Mouse (Mus musculus) right cerebral cortex, postnatal 25 days (tissue): ENCODE results near the gene Kif1b.

Experiments
- DNase-seq: peaks from one replicate; pipeline ENCODE4 v3.0.0; 2022

Kif1b gene

DNA sequence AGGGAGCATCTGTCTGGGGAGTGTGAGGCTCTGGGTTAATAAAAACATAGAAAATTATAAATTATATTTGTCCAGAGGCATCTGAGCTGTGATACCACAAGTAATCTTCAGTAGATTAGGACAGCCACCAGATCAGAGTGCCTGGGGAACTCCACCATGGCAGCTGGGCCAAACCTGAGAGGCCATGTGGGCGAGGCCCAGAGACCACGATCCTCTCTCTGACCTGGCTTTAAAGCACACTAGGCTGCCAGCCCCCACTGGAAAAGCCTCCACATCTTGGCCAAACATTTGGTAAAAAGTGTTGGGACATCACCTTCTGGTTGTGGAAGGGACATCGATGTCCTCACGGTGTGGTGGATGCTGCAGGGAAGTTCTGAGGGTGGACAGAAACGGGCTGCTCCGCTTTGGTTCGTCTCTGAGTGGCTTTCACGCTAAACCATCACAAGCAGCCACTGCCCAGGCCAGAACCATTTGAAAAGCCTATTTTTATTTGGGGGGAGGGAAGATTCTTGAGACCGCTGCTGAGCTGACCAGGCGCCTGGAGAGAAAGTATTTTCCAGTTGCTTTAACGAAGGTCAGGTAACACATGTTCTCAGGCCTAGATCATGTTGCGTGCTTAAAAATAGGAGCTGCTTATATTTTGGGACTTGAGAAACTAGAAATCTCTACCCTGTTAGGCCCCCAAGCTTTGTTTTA is 6.2 kb upstream of the Kif1b start:
- DNase-seq = no peak

GRCm38 (mm10) chr4:149311996-149312395 is 4.5 kb upstream of the Kif1b start:
- DNase-seq = no peak

DNA sequence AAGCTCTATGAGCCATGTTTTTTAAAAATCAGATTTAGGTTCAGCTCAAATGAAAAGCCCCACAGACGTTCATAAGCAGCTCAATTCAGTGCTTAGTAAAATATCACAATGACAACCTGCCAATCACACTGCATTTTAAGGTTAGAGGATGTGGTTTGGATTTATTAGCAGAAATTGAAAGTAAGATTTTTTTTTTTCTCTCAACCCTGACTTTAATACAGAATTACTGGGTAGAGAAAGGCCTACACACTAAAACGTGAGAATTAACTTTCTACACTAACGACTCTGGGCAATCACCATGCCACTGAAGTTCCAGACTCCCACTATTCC is 963 bp upstream of the Kif1b start:
- no peak for DNase-seq

DNA sequence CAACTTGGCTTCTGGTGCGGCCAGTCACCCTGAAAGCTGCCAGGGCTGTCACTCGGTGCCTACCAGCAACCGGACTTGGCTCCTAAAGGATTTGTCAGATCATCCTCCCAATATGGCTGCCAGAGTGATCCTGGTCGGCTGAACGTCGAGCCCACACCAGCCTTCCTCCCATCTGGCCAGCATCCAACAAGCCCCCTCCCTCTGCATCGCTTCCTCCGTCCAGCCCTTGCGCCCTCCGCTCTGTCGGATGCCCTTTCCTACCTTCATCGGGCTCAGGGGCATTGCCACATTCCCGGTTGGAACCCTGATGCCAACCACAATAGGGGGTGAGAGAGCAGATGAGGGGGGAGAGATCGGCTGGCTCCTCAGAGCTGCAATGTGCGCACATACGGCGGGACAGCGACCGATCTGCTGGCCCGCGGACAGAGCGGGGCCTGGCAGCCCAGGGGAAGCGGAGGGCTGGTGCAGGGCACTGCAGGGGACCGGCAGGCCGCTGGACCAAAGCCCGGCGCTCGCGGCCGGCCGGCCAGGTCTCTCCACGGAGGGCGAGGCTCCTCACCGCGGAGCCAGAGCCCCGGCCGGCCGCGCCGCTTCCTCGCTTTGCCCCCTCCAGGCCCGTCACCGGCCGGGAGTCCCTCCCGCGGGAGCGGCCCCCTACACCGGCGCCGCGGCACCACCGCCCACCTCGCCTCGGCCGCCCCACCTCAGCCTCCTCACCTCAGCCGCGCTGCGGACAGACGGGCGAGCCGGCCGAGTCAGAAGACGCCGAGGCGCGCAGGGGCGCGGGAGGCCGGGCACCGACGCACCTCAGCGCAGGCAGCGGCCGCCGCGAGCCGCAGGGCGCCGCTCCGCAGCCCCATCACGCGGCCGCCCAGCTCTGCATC is 539 bp downstream of the Kif1b start:
- DNase-seq = peak; percentile 60

DNA sequence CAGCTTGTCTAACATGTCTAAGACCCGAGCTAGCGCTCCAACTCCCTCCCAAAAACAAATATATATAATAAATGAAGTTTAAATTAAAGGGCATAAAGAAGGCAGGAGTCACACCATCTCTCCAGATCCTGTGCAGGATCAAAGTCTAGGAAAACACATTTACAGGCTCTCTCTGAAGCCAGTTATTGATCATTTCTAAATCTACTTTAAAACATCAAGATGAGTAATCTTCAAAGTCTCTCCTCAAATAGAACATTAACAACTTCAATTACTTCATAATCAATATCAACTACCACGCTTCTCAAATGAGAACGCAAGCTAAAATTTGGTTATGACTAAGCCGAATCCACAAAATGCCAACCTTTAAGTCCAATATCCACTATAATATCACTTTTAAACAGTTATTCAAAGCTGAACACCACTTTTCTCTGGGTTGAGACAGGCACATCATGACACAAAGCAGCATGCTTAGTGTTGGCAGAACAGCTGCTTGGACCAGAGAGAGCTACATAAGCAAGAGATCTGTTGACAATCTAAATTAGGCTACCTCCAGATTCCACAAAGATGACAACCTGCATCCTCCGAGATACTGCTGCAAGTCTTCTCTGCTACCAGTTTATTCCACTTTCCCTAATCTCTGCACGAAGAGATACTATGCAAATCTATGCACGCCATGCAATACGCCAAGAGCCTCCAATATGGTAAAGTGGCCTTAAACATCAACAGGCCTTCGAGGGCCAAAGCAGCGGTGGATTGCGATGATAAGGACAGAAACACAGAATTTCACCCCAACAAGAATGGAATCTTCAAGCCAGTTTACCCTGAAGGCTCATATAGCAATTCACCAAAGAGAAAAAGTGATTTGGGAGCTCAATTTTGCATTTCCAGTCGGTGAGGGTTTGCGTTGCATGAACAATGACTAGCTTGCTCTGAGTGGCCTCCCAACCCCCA is 1.5 kb downstream of the Kif1b start:
- DNase-seq = no peak

DNA sequence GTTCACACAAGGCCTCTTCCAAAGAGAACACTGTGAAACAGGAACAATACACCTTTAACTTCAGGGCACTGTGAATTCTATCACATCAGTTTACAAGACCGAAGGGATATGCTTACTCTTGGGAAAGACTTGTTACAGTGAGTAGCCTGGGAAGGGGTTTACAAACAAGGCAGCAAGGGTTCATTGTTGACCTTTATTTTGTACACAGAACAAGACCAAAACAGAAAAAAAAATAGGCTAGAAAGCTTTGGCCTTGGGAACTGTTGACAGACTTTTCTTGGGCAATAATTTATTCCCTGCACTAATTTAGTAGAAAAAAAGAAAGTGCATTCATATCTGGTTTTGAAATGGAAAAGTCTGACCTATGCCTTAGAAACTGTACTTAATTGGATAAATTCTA is 3.0 kb downstream of the Kif1b start:
- no peak for DNase-seq

DNA sequence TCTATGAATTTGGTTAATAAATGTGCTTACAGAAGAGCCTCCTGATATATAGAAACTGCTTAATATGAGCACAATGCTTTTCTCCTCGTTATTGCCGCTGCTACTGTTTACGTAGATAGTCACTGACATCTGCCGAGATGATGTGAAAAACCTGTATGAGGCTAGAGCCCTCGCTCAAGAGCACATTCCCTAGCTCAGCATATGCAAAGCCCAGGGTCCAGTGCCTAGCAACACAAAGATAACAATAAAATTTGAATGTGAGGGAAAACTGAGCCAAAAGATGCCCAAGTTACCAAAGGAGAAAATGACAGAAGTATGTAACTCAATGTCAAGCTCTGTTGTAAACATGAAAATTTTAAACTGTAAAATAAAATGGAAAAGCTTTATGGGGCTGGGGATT is 4.0 kb downstream of the Kif1b start:
- no peak for DNase-seq

DNA sequence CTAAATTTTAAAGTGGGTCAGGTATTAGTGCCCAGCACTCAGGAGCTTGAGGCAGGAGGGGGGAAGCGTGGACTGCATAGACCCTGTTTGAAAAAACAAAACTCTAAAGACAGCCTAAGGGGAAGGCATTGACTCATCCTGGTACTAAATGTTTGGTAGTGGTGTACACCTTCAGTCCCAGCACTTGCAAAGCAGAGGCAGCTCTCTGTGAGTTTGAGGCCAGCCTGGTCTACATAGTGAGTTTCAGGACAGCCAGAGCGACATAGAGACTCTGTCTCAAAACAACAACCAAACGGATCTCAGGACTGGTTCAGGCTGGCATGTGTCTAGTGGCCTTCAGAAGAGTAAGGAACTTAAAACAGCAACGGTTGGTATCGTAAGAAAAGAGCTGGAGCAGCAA is 4.7 kb downstream of the Kif1b start:
- DNase-seq = no peak

DNA sequence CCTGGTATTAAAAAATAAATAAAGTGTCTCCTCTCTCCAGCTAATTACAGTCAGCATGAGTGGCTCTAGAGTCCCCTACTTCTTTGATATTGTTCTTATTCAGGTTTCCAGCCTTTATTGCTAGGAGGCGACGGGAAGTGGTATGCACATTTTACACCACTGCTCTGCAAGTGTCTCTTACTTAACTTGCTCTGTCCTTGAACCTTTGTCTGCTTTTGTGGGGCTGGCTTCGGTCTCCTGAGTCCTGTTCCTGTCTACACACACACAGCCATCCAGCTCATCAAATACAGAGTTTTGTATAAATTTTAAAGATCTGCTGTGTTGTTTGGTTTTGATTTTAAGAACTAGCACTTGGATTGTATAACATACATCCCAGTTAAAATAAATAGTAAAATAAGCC is 5.4 kb downstream of the Kif1b start:
- no peak for DNase-seq

- no peak for DNase-seq
Measured at GRCm38 (mm10) chr4:149296501-149296900, 11.0 kb downstream of the Kif1b start.

- DNase-seq = no peak
Measured at GRCm38 (mm10) chr4:149292984-149293383, 14.5 kb downstream of the Kif1b start.

DNA sequence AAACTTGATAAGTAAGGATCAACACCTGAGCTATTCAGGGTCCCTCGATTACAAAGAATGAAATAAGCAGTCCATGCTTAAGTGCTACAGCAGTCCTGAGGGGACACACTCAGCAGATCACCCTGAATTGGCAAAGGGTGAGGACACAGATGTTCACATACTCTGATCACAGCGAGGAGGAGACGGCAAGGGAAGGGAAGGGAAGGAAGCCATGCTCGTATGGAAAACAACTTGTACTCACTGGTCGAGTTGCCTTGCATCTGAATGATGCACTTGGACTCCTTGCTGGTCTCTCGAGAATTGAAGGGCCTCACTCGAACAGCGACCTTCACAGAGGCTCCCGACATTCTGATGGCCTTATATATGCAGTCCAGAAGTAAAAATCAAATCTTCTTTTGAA is 16.4 kb downstream of the Kif1b start:
- no peak for DNase-seq

GRCm38 (mm10) chr4:149290157-149290750 is 17.2 kb downstream of the Kif1b start:
- no peak for DNase-seq

- DNase-seq = no peak
Measured at GRCm38 (mm10) chr4:149286287-149287137, 21.0 kb downstream of the Kif1b start.

- no peak for DNase-seq
Measured at GRCm38 (mm10) chr4:149285691-149286090, 21.8 kb downstream of the Kif1b start.

GRCm38 (mm10) chr4:149283018-149283417 is 24.5 kb downstream of the Kif1b start:
- no peak for DNase-seq

DNA sequence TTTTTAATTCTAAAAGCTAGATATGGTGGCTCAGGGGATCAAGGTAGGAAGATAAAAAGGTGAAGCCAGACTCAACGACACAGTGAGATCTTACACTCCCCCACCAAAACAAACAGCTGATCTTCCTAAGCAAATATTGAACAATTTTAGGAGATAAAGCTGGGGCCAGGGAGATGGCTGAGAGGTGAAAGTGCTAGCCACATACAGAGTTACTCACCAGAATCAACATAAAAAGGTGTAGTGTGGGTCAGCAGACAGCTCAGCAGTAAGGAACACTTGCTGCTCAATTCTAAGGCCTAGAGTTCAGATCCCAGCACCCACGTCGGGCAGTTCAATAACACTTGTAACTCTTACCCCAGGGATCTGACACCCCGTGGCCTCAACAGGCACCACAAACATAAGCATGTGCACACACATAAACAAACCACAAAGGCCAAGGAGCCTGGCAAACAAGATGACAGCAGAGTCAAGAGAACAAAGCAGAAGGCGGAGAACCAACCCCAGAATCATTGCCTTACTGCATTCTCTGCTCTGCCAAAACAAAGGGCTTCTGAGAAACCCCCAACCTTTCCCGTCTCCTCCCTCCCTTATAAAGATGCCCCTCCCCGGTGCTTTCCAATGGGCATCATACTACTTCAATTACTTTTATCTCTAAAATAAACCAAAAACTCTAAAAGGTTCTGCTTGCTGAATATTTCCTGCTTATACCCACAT is 25.3 kb downstream of the Kif1b start:
- DNase-seq = no peak

DNA sequence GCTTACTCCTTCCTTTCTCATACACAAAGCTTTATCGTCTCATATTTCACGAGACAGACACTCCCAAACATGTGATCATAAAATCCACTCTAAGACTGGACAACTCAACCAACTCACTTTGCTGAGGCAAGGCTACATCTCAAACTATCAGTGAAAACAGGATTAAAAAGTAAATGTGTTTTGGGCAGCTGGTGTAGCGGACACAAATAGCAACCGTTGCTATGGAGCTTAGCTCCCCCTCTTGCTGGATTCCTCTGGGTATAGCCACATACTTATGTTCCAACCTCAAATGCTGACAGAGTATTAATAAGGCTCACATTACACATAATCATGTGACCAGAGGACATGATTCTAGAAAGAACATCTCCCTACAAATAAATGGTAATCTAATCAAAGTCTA is 29.9 kb downstream of the Kif1b start:
- no peak for DNase-seq

GRCm38 (mm10) chr4:149273128-149273527 is 34.4 kb downstream of the Kif1b start:
- no peak for DNase-seq

GRCm38 (mm10) chr4:149270541-149270940 is 37.0 kb downstream of the Kif1b start:
- no peak for DNase-seq

DNA sequence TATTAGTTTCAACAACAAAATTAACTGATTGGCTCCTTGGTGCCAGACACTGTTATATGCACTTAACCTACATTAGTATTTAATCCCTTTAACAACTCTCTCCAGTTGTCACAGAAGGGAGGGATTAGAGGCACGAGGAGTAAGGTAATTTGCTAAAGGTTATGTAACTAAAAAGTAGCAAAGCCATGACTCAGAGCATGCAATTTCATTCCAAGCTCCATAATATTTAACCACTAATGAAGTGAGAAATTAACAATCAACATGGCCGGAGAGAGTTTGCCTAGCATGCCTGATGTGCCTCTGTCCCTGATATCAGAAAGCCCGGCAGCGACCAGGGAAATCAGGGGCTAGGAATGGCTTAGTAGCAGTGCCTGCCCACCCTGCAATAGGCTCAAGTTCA is 38.5 kb downstream of the Kif1b start:
- no peak for DNase-seq
